Mouse (Mus musculus): ENCODE results near the gene Odr4. TPM values are rescaled to one million over a fixed set of nuclear protein-coding genes. Genes with fewer than 3 reads are reported as not detected.

Odr4 gene
- polyA plus RNA-seq, 1 experiment, result 10.7 TPM

DNA sequence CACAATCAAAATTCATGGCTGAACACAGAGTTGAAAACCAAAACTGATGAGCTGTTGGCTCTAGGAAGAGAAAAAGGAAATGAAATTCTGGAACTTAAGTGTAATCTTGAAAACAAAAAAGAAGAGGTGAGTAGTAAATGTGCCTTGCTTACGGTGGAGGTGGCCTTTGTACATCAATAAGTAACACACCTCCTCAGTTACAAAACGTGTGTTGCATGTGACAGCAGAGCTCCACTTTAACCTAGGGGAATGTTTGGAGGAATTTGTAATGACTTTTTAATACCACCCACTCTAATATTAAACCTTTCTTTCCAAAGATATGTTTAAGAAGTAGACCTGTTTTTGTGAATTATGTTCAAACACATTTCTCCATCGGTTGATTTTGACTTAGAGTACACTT, 11.0 kb upstream of the Odr4 start:
- no peaks in the 10 kb centered on the region for H3K9me3 ChIP-seq
- no peak for TF ChIP-seq GATA1 (IDR thresholded peaks at IDR 0.05; ENCODE audit: borderline replicate concordance, low read length)
- no peak for TF ChIP-seq FLI1 (IDR thresholded peaks at IDR 0.05; ENCODE audit: low read length)
- H3K27me3 ChIP-seq (replicated peaks), result no peaks in the 10 kb centered on the region
- no peaks in the 10 kb centered on the region for H3K4me1 ChIP-seq
- peaks cover 98% of the 10 kb centered on the region for H3K36me3 ChIP-seq (replicated peaks; ENCODE audit: low read length)
- H3K4me3 ChIP-seq (replicated peaks), result no peak overlapping the region

GRCm38 (mm10) chr1:150396001-150396400, 3.1 kb upstream of the Odr4 start:
- H3K4me1 ChIP-seq, result peaks cover 19% of the 10 kb centered on the region; the same call in 1 of the 2 replicates
- no peaks in the 10 kb centered on the region for H3K27me3 ChIP-seq (replicated peaks)
- H3K36me3 ChIP-seq (replicated peaks; ENCODE audit: low read length), result peaks cover 56% of the 10 kb centered on the region
- H3K9me3 ChIP-seq, result no peaks in the 10 kb centered on the region
- peak overlapping the region; percentile 4 for H3K4me3 ChIP-seq (replicated peaks)
- no peak for TF ChIP-seq FLI1 (IDR thresholded peaks at IDR 0.05; ENCODE audit: low read length)

- Histone ChIP-seq H3K4me3 (replicated peaks) (peak overlapping the region; percentile 98), H3K4me1 (peaks cover 21% of the 10 kb centered on the region; the same call in 1 of the 2 replicates), H3K27me3 (replicated peaks) (no peaks in the 10 kb centered on the region), H3K36me3 (replicated peaks; ENCODE audit: low read length) (peaks cover 52% of the 10 kb centered on the region), H3K9me3 (no peaks in the 10 kb centered on the region)
- TF ChIP-seq FLI1 (IDR thresholded peaks at IDR 0.05; ENCODE audit: low read length), result no peak
- no peak for TF ChIP-seq GATA1 (IDR thresholded peaks at IDR 0.05; ENCODE audit: borderline replicate concordance, low read length)
These were observed 590 bp upstream of the Odr4 start for GRCm38 (mm10) chr1:150393488-150393852.

DNA sequence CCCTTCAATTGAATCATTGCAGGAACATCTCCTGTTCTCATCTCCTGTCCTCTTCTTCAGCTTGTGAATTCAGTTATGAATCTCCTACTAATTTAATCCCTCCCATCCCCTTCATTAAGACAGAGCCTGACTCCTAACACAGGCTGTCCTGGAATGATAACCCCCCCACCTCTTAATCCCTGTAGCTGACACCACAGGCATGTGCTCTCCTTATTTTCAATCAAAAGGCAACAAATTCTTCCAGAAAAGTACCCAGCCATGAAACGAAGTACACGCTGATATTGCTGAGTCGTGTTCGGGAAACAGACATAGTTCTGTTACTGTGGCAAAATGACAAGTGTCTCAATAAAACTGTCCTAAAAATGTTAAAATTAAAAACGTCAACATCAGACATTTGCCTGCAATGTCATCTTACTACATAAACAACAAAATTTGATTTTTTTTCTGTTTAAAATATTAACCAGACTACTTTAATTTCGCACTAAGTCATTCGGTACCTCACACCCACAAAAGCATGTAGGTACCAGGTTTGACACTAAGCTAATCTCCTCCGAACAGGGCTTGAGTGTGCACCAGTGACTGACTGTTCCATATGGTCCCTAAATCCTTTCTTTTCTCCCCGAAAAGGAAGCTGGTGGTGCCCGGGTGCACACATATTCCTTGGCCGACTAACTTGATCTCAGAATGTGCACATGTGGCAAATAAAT, 796 bp downstream of the Odr4 start:
- H3K4me1 ChIP-seq, result peaks cover 21% of the 10 kb centered on the region; the same call in 1 of the 2 replicates
- H3K27me3 ChIP-seq (replicated peaks), result no peaks in the 10 kb centered on the region
- H3K9me3 ChIP-seq, result no peaks in the 10 kb centered on the region
- no peak for TF ChIP-seq GATA1 (IDR thresholded peaks at IDR 0.05; ENCODE audit: borderline replicate concordance, low read length)
- TF ChIP-seq FLI1 (IDR thresholded peaks at IDR 0.05; ENCODE audit: low read length), result no peak
- peaks cover 55% of the 10 kb centered on the region for H3K36me3 ChIP-seq (replicated peaks; ENCODE audit: low read length)
- H3K4me3 ChIP-seq (replicated peaks), result peak overlapping the region; percentile 98

GRCm38 (mm10) chr1:150389390-150390129, 3.3 kb downstream of the Odr4 start:
- H3K4me3 ChIP-seq (replicated peaks), result no peak overlapping the region
- TF ChIP-seq FLI1 (IDR thresholded peaks at IDR 0.05; ENCODE audit: low read length) (no peak), GATA1 (IDR thresholded peaks at IDR 0.05; ENCODE audit: borderline replicate concordance, low read length) (no peak)
- H3K4me1 ChIP-seq, result peaks cover 11% of the 10 kb centered on the region; the same call in 1 of the 2 replicates
- no peaks in the 10 kb centered on the region for H3K9me3 ChIP-seq
- no peaks in the 10 kb centered on the region for H3K27me3 ChIP-seq (replicated peaks)
- peaks cover 60% of the 10 kb centered on the region for H3K36me3 ChIP-seq (replicated peaks; ENCODE audit: low read length)

DNA sequence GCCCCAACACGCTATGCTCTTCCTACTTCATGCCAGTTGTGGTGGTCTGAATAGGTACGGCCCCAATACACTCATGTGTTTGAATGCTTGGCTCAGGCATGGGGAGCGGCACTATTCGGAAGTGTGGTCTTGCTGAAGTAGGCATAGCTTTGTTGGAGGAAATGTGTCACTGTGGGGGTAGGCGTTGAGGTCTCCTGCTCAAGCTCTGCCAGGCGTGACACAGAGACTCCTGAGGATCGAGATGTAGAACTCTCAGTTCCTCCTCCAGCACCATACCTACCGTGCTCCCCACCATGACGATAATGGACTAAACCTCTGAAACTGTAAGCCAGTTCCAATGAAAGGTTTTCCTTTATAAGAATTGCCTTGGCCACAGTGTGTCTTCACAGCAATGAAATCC, 5.3 kb downstream of the Odr4 start:
- peaks cover 11% of the 10 kb centered on the region; the same call in 1 of the 2 replicates for H3K4me1 ChIP-seq

GRCm38 (mm10) chr1:150384138-150384537, 8.7 kb downstream of the Odr4 start:
- H3K27me3 ChIP-seq (replicated peaks), result no peaks in the 10 kb centered on the region
- H3K36me3 ChIP-seq (replicated peaks; ENCODE audit: low read length), result peaks cover 85% of the 10 kb centered on the region
- H3K9me3 ChIP-seq, result no peaks in the 10 kb centered on the region
- H3K4me3 ChIP-seq (replicated peaks), result no peak overlapping the region
- TF ChIP-seq FLI1 (IDR thresholded peaks at IDR 0.05; ENCODE audit: low read length) (no peak), GATA1 (IDR thresholded peaks at IDR 0.05; ENCODE audit: borderline replicate concordance, low read length) (no peak)
- H3K4me1 ChIP-seq, result no peaks in the 10 kb centered on the region

More for the DNA sequence above, 5.3 kb downstream of the Odr4 start:
- Histone ChIP-seq H3K27me3 (replicated peaks) (no peaks in the 10 kb centered on the region), H3K9me3 (no peaks in the 10 kb centered on the region), H3K4me3 (replicated peaks) (no peak overlapping the region), H3K36me3 (replicated peaks; ENCODE audit: low read length) (peaks cover 80% of the 10 kb centered on the region)
- no peak for TF ChIP-seq FLI1 (IDR thresholded peaks at IDR 0.05; ENCODE audit: low read length)
- no peak for TF ChIP-seq GATA1 (IDR thresholded peaks at IDR 0.05; ENCODE audit: borderline replicate concordance, low read length)

DNA sequence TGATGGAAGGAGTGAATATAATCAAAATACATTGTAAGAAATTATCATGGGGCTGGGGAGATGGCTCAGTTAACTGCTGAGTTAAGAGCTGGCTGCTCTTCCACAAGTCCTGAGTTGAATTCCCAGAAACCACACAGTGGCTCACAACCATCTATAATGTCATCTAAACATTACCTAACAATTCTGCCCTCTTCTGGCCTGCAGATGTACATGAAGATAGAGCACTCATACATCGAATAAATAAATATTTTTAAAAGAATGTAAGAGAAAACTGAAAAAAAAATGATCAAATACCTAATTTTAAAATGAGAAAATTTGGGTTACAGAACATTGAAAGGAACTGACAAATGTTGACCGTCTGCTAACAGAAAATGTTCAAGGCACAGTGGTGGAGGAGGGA, 18.6 kb downstream of the Odr4 start:
- no peak for TF ChIP-seq FLI1 (IDR thresholded peaks at IDR 0.05; ENCODE audit: low read length)
- no peak for TF ChIP-seq GATA1 (IDR thresholded peaks at IDR 0.05; ENCODE audit: borderline replicate concordance, low read length)
- H3K9me3 ChIP-seq, result no peaks in the 10 kb centered on the region
- no peaks in the 10 kb centered on the region for H3K4me1 ChIP-seq
- no peak overlapping the region for H3K4me3 ChIP-seq (replicated peaks)
- H3K36me3 ChIP-seq (replicated peaks; ENCODE audit: low read length), result peaks cover 48% of the 10 kb centered on the region
- no peaks in the 10 kb centered on the region for H3K27me3 ChIP-seq (replicated peaks)

DNA sequence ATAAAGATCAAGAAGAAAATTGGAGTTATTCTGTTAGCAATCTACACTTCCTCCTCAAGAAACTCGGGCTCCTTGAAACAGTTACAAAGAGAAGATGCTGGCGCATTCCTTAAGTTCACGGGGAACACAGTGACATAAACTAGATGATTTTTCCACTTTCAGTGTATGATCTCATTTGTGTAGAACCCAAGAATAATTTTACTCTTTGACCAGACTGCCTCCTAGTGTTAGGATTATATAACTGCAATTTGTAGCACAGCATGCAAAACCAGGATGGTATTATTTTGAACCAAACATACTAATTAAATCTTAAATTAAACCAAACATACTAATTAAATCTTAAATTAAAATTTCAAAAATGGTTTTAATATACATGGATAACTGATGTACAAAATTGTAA, 20.0 kb downstream of the Odr4 start:
- Histone ChIP-seq H3K9me3 (no peaks in the 10 kb centered on the region), H3K27me3 (replicated peaks) (no peaks in the 10 kb centered on the region), H3K4me1 (no peaks in the 10 kb centered on the region), H3K4me3 (replicated peaks) (no peak overlapping the region), H3K36me3 (replicated peaks; ENCODE audit: low read length) (peaks cover 52% of the 10 kb centered on the region)
- TF ChIP-seq FLI1 (IDR thresholded peaks at IDR 0.05; ENCODE audit: low read length), result no peak
- TF ChIP-seq GATA1 (IDR thresholded peaks at IDR 0.05; ENCODE audit: borderline replicate concordance, low read length), result no peak

DNA sequence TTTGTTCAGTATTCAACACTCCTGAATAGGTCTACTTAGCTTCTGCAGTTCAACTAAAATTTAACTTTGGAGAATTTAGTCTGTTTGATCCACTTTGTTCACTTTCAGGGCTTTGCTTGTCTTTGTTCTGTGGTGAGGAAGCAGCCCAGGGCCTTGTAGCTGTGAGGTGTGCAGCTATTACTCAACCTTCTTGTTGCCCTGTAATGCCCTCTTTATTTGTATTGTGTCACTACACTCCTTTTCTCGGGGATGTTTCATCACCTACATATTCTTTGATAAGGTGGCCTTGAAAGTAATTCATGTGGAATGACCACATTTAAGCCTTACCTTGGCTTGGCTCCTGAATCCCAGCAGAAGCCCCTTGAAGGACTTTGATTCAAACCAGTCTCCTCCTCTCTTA, 32.0 kb downstream of the Odr4 start:
- Histone ChIP-seq H3K36me3 (replicated peaks; ENCODE audit: low read length) (peaks cover 47% of the 10 kb centered on the region), H3K4me1 (no peaks in the 10 kb centered on the region), H3K4me3 (replicated peaks) (no peak overlapping the region), H3K9me3 (no peaks in the 10 kb centered on the region), H3K27me3 (replicated peaks) (no peaks in the 10 kb centered on the region)
- no peak for TF ChIP-seq GATA1 (IDR thresholded peaks at IDR 0.05; ENCODE audit: borderline replicate concordance, low read length)
- TF ChIP-seq FLI1 (IDR thresholded peaks at IDR 0.05; ENCODE audit: low read length), result no peak

Measured in megakaryocyte, embryonic 14.5 days (primary cell).